Comparison of ENCODE assay signal across 10 mouse cellular contexts in the genomic region with DNA sequence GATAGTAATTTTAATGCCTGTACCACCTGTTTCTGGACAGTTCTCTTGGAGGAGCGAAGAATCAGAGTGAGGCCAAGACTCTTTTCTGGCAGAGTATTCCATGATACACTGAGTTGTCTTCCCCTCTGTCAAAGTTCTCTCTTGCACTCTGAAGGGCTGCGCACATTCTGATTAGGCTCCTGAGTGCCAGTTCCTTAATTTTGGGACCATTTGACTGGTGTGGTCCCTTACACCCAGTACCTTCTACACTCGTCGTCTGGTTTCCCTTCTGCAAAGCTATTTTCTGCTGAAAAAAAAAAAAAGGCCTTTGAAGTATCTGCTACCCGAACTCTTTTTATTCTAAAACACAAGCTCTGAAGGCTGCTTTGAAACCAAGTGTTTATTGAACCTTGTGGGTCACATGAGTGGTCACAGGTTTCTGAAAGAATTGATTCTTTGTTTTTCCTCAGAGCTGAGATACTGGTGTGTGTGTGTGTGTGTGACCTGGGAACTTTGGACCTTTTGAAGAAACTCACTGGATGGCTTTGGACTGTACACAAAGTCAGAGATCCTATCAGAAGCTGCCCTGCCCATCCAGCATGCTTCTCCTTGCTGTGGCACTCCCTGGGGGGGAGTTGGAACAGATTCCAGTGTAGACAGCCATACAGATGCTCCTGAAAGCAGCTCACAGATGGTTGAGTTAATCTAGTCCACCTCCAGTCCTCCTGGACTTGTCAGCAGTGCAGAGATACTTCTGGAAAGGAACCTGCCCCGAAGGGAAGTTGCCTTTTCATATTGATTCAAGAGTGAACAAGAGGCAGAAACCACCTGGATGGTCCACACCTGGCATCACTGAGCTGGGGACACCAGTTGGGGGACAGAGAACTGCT. TPM values are rescaled to one million over a fixed set of nuclear protein-coding genes. Genes with fewer than 3 reads are reported as not detected.
DNase-seq lines count a peak whose midpoint lies in the region; ATAC-seq and TF ChIP-seq lines count a peak whose summit lies in the region.
"Had no signal": no experiment of that assay in that cellular context is flagged by ENCODE, and none has a peak within 500 bp of the region (broad histone marks: within the 10 kb centered on the region; RNA-seq: fewer than 3 reads in every experiment).

No protein-coding gene starts in this region.

- H3K4me1 ChIP-seq in small intestine, adult 2 months (ENCODE audit: control insufficient read depth, insufficient read depth, insufficient read length, low read length) = peaks cover 23% of the 10 kb centered on the region; the same call in 1 of the 2 replicates

- H3K4me3 ChIP-seq in small intestine, adult 2 months (ENCODE audit: low read depth, low read length) = peak overlapping the region; percentile 8; the same call in 1 of the 2 replicates

- intact Hi-C loops in left cerebral cortex, postnatal 25 days (cut with DNase I) = loop anchor here (1.0 to 5.0 kb wide), 2 partner anchors 50 to 83 kb away; partner anchors contain the start of gene Asphd2

- no peak for TF ChIP-seq CTCF in small intestine, adult 2 months (IDR thresholded peaks at IDR 0.05; ENCODE audit: extremely low read depth, insufficient read length, insufficient replicate concordance, low read depth, low read length)

- H3K36me3 ChIP-seq in small intestine, adult 2 months (ENCODE audit: control insufficient read depth, insufficient read depth, low read length) = peaks cover 12% of the 10 kb centered on the region

- TF ChIP-seq POLR2A in small intestine, adult 2 months (IDR thresholded peaks at IDR 0.05; ENCODE audit: low read depth, low read length) = no peak

- peak overlapping the region; percentile 73 for H3K27ac ChIP-seq in small intestine, adult 2 months (ENCODE audit: insufficient read depth, low read depth, low read length)

- WGBS in small intestine, adult 2 months = 26% methylated on average over 6 of the region's 6 CpGs

- no peak for ATAC-seq in erythroblast, adult 5-6 weeks (replicated peaks; ENCODE audit: low FRiP score, poor library complexity, severe bottlenecking)

- H3K27me3 ChIP-seq in small intestine, adult 2 months (ENCODE audit: control insufficient read depth, insufficient read depth, low read length) = no peaks in the 10 kb centered on the region
- H3K27me3 ChIP-seq: heart, embryonic 12.5 days had no signal

- DNase-seq in layer of hippocampus, adult 18-20 months (ENCODE audit: low spot score in 2 of 2) = peak; percentile 55 to 78
- no peak for DNase-seq in layer of hippocampus, postnatal 25 days (ENCODE audit: extremely low spot score in 1 of 2, low spot score in 1 of 2)
- peak; percentile 64 to 84 for DNase-seq in frontal cortex, postnatal 36 days (ENCODE audit: low spot score in 2 of 2)
- peak; percentile 40 to 94 for DNase-seq in left cerebral cortex, postnatal 25 days (ENCODE audit: low spot score in 2 of 2)
- no peak for DNase-seq in urinary bladder, postnatal 14 days (ENCODE audit: low spot score)
- DNase-seq in adrenal gland, adult (ENCODE audit: inconsistent age in 2 of 2, low spot score in 1 of 2) = no peak

RNA-seq across cellular contexts. Expression of gene Hps4, which starts 1.4 kb away (rescaled TPM):
- 10 to 100 TPM; 29.4 to 30.7 TPM for total RNA-seq in layer of hippocampus, adult 18-20 months (2021)
- total RNA-seq in layer of hippocampus, postnatal 25 days (2021) = 10 to 100 TPM; 30.3 to 40.8 TPM
- total RNA-seq in left cerebral cortex, postnatal 25 days (2021) = 10 to 100 TPM; 24.3 to 29.3 TPM
- 22.6 and 66.3 TPM in 2 replicates for polyA plus RNA-seq in small intestine, adult 2 months (2012; rRNA removed)
- total RNA-seq in erythroblast, adult 5-6 weeks (2015; ENCODE audit: low replicate concordance) = 3.5 TPM in 1 of 2 replicates, not detected in the other
- 1.5 and 5.0 TPM in 2 replicates for total RNA-seq in erythroblast, adult 5-6 weeks (2017; ENCODE audit: low replicate concordance)

RNA-seq across cellular contexts. Expression of gene Srrd, which starts 1.5 kb away (rescaled TPM):
- 10 to 100 TPM; 19.0 to 22.6 TPM for total RNA-seq in layer of hippocampus, adult 18-20 months (2021)
- 10 to 100 TPM; 22.6 to 25.9 TPM for total RNA-seq in layer of hippocampus, postnatal 25 days (2021)
- total RNA-seq in left cerebral cortex, postnatal 25 days (2021) = 10 to 100 TPM; 22.6 to 24.8 TPM
- 20.5 and 34.1 TPM in 2 replicates for polyA plus RNA-seq in small intestine, adult 2 months (2012; rRNA removed)
- 7.5 and 8.2 TPM in 2 replicates for total RNA-seq in erythroblast, adult 5-6 weeks (2015; ENCODE audit: low replicate concordance)
- 0.17 and 3.3 TPM in 2 replicates for total RNA-seq in erythroblast, adult 5-6 weeks (2017; ENCODE audit: low replicate concordance)

RNA-seq across cellular contexts. Expression of gene Gm6583, which starts 11.5 kb away (rescaled TPM):
- not detected for total RNA-seq in layer of hippocampus, adult 18-20 months (2021)
- total RNA-seq in layer of hippocampus, postnatal 25 days (2021) = not detected
- not detected for total RNA-seq in left cerebral cortex, postnatal 25 days (2021)
- not detected in 2 replicates for polyA plus RNA-seq in small intestine, adult 2 months (2012; rRNA removed)
- total RNA-seq in erythroblast, adult 5-6 weeks (2015; ENCODE audit: low replicate concordance) = not detected in 2 replicates
- total RNA-seq in erythroblast, adult 5-6 weeks (2017; ENCODE audit: low replicate concordance) = not detected in 2 replicates
- total RNA-seq: G1E had no signal
- polyA plus RNA-seq: G1E had no signal

RNA-seq across cellular contexts. Expression of gene Tfip11, which starts 18.2 kb away (rescaled TPM):
- total RNA-seq in layer of hippocampus, adult 18-20 months (2021) = 10 to 100 TPM; 38.8 to 42.0 TPM
- 10 to 100 TPM; 35.3 to 40.1 TPM for total RNA-seq in layer of hippocampus, postnatal 25 days (2021)
- 10 to 100 TPM; 39.9 to 40.0 TPM for total RNA-seq in left cerebral cortex, postnatal 25 days (2021)
- 18.3 and 40.0 TPM in 2 replicates for polyA plus RNA-seq in small intestine, adult 2 months (2012; rRNA removed)
- 3.5 and 4.6 TPM in 2 replicates for total RNA-seq in erythroblast, adult 5-6 weeks (2015; ENCODE audit: low replicate concordance)
- total RNA-seq in erythroblast, adult 5-6 weeks (2017; ENCODE audit: low replicate concordance) = 3.9 and 11.2 TPM in 2 replicates

RNA-seq across cellular contexts. Expression of gene Asphd2, which starts 50.3 kb away (rescaled TPM):
- 100 to 1,000 TPM; 212 to 229 TPM for total RNA-seq in layer of hippocampus, adult 18-20 months (2021)
- total RNA-seq in layer of hippocampus, postnatal 25 days (2021) = 100 to 1,000 TPM; 211 to 216 TPM
- 100 to 1,000 TPM; 176 TPM for total RNA-seq in left cerebral cortex, postnatal 25 days (2021)
- polyA plus RNA-seq in small intestine, adult 2 months (2012; rRNA removed) = 1.7 and 3.8 TPM in 2 replicates
- total RNA-seq in erythroblast, adult 5-6 weeks (2015; ENCODE audit: low replicate concordance) = not detected in 2 replicates
- total RNA-seq in erythroblast, adult 5-6 weeks (2017; ENCODE audit: low replicate concordance) = not detected in 2 replicates
- polyA plus RNA-seq: G1E had no signal

Comparison
In these comparisons a context has a peak if more than half of its experiments do, and no peak if none do; other contexts are left out.
1. DNase-seq: peak in layer of hippocampus, adult 18-20 months (2 of 2), frontal cortex, postnatal 36 days (2 of 2) and left cerebral cortex, postnatal 25 days (2 of 2); none in layer of hippocampus, postnatal 25 days (0 of 2), urinary bladder, postnatal 14 days (single experiment) and adrenal gland, adult (0 of 2).
2. RNA of gene Hps4, which starts 1.4 kb away (total RNA-seq): 30.3 to 40.8 TPM in layer of hippocampus, postnatal 25 days, 29.4 to 30.7 TPM in layer of hippocampus, adult 18-20 months and 24.3 to 29.3 TPM in left cerebral cortex, postnatal 25 days; 1.5 to 5.0 TPM in erythroblast, adult 5-6 weeks; every median in the first group is over 4 times any median in the second.